Mouse (Mus musculus) lung, adult 2 months (tissue): ENCODE data around the gene Slc10a6.

Source experiments
- CTCF ChIP-seq: fragments of 200-500 bp; IDR thresholded peaks from 2 replicates; pipeline ENCODE4 v1.5.1; 2011; ENCODE audit warnings: mild to moderate bottlenecking, low read length, control low read depth; ENCODE audit not compliant: insufficient read depth
- POLR2A ChIP-seq: fragments of 200-500 bp; IDR thresholded peaks from 2 replicates; pipeline ENCODE4 v1.6.1; 2011; ENCODE audit warnings: low read depth, mild to moderate bottlenecking, control low read depth, low read length, borderline replicate concordance; ENCODE audit errors: extremely low read depth

GRCm38 (mm10) chr5:103603115-103603893 lies 25.9 kb downstream of the Slc10a6 start:
- TF ChIP-seq POLR2A (no peak), CTCF (no peak)
